Mouse (Mus musculus): ENCODE data around the gene Vmn2r107.

The Vmn2r107 gene

GRCm38 (mm10) chr17:20344942-20345341 lies at the start of gene Vmn2r107:
TSS of gene Vmn2r107 (plus strand) at chr17:20345242.
- ChIA-PET POLR2A (no interaction called here), CTCF (no interaction called here)

- POLR2A ChIA-PET, result no interaction called here
- CTCF ChIA-PET, result no interaction called here
Measured at GRCm38 (mm10) chr17:20305790-20306189, 39.3 kb upstream of the Vmn2r107 start.

- ChIA-PET POLR2A (no interaction called here), CTCF (interaction anchor here in 2 of 4 experiments (0.7 to 1.2 kb wide), 7 partner anchors 10 to 190 kb away, joined by 3 to 12 read pairs (median 4); partner anchors contain the start of gene Vmn1r224 (in 1 of the 2))
Measured at GRCm38 (mm10) chr17:20399105-20399504, 54.1 kb downstream of the Vmn2r107 start.

- CTCF ChIA-PET, result interaction anchor here in 1 of 4 experiments (0.5 kb wide), 1 partner anchor 15 kb away, joined by 11 read pairs; no protein-coding TSS in a partner anchor
- POLR2A ChIA-PET, result no interaction called here
Measured at GRCm38 (mm10) chr17:20413846-20414245, 68.8 kb downstream of the Vmn2r107 start, which contains the start of gene Vmn1r224. TSS of gene Vmn1r224 (plus strand) at chr17:20414146.
